Mouse (Mus musculus) megakaryocyte, embryonic 14.5 days (primary cell): ENCODE data around the gene Carm1.

Experiments
- FLI1 ChIP-seq: IDR thresholded peaks from 2 replicates; pipeline ENCODE4 v1.6.1; 2012; ENCODE audit warnings: low read length, inconsistent platforms, mixed read lengths
- GATA1 ChIP-seq: IDR thresholded peaks from 3 replicates; pipeline ENCODE4 v1.6.1; 2012; ENCODE audit warnings: mixed read lengths, low read length, inconsistent platforms, borderline replicate concordance

DNA sequence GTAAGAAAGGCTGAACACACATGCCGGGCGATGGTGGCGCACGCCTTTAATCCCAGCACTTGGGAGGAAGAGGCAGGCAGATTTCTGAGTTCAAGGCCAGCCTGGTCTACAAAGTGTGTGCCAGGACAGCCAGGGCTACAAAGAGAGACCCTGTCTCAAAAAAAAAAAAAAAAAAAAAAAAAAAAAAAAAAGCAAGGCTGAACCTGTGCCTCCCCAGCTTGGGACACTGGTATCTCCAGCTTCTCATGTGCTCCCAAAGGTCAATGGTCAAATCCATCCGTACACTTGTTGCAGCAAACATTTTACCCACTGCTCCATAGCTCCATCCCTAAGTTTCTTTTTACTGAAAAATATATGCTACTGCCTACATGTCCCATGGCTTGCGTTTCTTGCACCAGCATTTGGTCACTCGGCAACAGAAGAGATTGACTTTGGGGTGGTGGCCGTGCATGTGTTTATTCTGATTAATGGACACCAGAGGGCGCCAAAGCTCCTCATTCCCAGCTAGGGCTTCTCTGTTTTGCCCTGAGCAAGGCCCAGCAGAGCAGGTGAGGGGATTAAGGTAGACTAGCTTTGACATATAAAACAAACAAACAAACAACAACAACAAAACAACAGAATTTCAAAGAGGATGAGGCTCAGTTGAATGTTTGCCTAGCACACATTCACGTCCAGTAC lies 55.2 kb downstream of the Carm1 start:
- TF ChIP-seq GATA1 (no peak), FLI1 (no peak)
